Mouse (Mus musculus) kidney, postnatal 4 days (tissue): Measurements from ENCODE around the gene Igsf10.

Experiments
- DNase-seq, 2 experiments: peaks; one replicate each; pipeline ENCODE4 v3.0.0; 2021; ENCODE audit warnings: mixed read lengths in 2 of 2

Gene Igsf10

DNA sequence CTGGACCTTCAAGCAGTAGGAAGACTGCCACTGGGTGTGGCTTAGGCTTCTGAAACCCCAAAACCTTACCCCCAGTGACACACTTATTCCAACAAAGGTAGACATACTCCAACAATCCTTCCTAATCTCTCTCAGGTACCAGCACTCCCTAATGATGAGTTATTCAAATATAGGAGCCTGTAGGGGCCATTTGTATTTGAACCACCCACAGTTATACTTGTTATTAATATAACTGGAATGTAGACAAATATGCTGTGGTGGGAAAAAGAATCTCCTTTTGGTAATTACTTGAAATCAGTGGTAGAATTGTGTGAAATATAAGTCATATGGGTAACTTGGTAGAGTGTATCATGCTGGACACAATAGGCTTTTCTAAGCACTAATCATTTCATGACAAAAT is 65.6 kb downstream of the Igsf10 start:
- no peak for DNase-seq

DNA sequence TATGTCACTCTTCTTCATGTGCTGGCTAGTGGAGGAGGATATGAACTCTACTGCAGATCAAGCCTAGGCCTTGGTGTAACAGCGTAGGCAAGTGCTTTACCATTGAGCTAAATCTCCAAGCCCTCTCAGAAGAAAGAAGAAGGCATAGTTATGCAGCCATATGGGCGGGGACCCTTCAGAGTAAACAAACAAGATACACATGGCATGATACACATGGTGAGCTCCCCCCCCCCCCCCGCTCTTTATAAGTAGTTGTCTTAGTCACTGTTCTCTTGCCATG is 66.0 kb downstream of the Igsf10 start:
- no peak for DNase-seq

DNA sequence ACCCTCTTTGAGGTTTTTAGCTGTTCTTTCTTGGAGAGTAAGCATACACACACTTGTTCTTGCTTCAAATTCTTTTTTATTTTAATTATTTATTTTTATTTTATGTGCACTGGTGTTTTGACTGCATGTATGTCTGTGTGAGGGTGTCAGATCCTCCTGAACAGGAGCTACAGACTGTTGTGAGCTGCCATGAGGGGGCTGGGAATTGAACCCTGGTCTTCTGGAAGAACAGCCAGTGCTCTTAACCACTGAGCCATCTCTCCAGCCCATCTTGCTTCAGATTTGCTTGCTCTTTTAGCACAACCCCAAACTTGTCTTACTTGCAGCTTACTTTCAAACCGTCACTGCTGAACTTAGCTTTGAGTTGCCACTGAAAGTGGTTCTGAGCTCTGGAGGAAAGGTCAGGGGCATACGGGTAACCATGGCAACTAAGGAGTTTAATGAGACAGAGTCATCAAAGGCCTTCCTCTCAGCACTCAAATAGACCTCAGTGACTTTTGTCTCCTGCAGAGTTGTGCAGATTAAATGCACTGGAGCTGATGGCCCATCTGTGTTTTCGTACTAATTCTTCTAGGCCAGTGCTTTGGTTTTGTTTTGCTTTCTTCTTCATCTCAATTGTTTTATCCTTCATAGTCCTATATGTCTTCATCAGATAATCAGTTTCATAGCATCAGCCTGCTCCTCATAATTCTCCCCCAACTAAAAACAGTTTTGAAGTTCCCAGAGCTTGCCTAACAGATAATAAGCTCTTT is 66.5 kb downstream of the Igsf10 start:
- no peak for DNase-seq

DNA sequence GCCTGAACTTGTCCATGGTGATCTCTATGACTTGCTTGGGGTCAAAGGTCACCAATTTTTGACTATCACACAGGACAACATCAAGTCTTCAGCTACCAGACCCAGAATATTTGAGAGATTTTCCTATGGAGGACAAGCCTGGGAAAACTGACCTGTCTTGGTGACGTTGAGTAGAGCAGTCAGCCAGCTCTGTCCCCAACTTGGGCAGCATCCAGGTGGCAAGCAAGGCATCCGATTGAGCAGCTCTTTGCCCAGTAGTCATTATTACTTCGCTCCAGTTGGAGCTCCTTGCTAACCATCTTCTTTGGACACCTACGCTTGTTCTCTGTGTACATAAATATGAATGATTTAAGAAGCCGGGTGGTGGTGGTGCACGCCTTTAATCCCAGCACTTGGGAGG is 73.4 kb downstream of the Igsf10 start:
- DNase-seq: no peak
